Mouse (Mus musculus) embryonic fibroblast, embryonic 13.5 days (primary cell): ENCODE results near the gene Cacng6.

Source experiments
- CTCF ChIP-seq: IDR thresholded peaks from 2 replicates; pipeline ENCODE4 v1.5.1; 2011; ENCODE audit warnings: mild to moderate bottlenecking, control low read depth, low read length, moderate library complexity, borderline replicate concordance; ENCODE audit not compliant: insufficient read depth
- POLR2A ChIP-seq: IDR thresholded peaks from 2 replicates; pipeline ENCODE4 v1.6.1; 2011; ENCODE audit warnings: low read depth, mild to moderate bottlenecking, control low read depth, low read length, moderate library complexity

DNA sequence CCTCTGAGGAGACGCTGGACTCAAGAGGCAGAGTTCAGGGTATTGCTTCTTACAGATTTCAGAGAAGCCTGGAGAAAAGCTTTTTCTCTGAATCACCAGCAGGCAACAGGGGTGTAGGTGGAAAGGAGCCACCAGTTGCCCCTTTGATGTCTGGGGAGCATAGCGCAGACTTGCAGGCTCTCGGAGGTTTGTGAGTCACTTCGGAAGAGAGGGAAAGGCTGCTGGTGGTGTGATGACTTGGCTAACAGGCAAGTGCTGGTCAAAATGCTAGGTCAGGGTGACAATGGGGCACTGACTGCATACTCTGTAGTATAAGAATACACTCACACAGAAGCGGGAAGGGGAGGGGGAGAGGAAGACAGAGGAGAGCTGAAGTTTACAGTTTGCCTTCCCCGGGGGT, 27.2 kb downstream of the Cacng6 start:
- TF ChIP-seq CTCF: no peak
- TF ChIP-seq POLR2A: no peak
